Mouse (Mus musculus): Measurements from ENCODE around the gene Aptx.

The Aptx gene

DNA sequence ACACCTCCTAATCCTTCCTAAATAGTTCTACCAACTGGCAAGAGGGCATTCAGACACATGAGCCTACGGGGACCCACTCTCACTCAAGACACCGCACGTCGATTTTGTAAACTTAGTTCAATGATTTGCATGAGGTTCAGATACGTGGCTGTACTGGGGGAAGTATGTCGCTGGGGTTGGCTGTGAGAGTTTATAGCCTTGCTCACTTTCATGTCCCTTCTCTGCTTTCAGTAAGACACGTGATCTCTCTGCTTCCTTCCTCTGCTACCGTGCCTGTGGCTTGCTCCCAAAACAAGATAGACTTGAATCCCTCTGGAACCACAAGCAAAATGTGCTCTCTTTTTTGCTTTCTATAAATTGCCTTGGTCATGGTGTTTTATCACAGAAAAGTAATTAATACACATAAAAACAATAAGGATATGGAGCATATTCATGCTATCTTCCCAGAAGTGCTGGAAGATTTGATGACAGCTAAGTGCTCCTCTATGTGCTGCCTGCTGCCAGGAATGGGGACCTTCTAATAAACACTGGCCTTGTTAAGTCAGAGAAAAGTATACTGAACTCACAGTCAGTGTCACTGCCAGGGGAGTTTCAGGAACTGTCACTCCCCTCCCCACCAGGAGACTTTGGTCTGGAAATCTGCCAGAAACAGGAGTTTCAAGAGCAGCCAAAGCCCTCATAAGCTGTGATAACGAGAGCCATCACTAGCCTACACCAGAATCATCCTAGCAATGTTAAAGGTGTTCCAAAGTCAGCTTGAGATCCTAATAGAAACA lies 36.6 kb downstream of the Aptx start:
- DNase-seq, result no peak

- DNase-seq, result no peak
Measured at GRCm38 (mm10) chr4:40651055-40651454, 51.9 kb downstream of the Aptx start.

DNA sequence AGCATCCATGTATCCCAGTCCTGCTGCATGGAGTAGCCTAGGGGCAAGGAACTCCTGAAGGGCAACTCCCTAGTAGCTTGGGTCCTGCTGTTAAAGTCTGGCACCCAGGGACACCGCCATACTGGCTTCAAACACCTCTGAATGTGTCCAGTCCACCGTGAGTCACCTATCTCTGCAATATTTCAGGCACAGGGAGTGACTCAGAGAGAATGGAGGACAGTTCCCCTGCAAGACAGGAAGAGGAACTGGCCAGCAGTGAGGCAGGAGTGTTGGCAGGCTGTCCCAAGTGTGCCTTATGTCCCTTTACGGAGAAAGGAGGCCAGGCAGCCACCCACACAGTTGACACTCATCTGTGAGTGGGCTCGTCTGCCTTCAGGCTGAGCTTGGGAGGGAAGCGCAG lies 53.9 kb downstream of the Aptx start:
- peak; percentile 34 for DNase-seq

GRCm38 (mm10) chr4:40643567-40643966 lies 59.4 kb downstream of the Aptx start:
- no peak for DNase-seq

- no peak for DNase-seq
Measured at GRCm38 (mm10) chr4:40640991-40641390, 62.0 kb downstream of the Aptx start.

Measured in right cerebral cortex, adult 18-20 months (tissue).